Mouse (Mus musculus) stomach, embryonic 14.5 days (tissue): ENCODE data around the gene Tia1. TPM values are rescaled to one million over a fixed set of nuclear protein-coding genes. Genes with fewer than 3 reads are reported as not detected.

Source experiments
- polyA plus RNA-seq: library from polyadenylated mRNA; unstranded; fragments of >200 nt; fragmentation: Nextera tagmentation; extraction: Ambion mirVana; gene quantifications from 2 replicates; pipeline ENCODE4 v1.2.1, GENCODE M21; 2014

The Tia1 gene
- polyA plus RNA-seq, 1 experiment from 2014 or later, result 245 TPM

Other genes starting within 250 kb of the Tia1 start
- gene Tgfa, start 209.0 kb upstream of the Tia1 start, polyA plus RNA-seq, result 4.7 and 5.8 TPM in 2 replicates
- 123 and 138 TPM in 2 replicates for gene Fam136a, start 38.6 kb upstream of the Tia1 start, polyA plus RNA-seq
- gene Snrpg, start 32.9 kb upstream of the Tia1 start, polyA plus RNA-seq, result 676 and 802 TPM in 2 replicates
- gene Pcyox1, start 7.1 kb upstream of the Tia1 start, polyA plus RNA-seq, result 102 TPM in 2 replicates
- gene Gm44790, start 22.4 kb downstream of the Tia1 start, polyA plus RNA-seq, result not detected in 2 replicates
- gene C87436, start 34.2 kb downstream of the Tia1 start, polyA plus RNA-seq, result 26.3 and 26.8 TPM in 2 replicates
- gene Pcbp1, start 122.1 kb downstream of the Tia1 start, polyA plus RNA-seq, result 230 and 234 TPM in 2 replicates
- 3.1 and 5.4 TPM in 2 replicates for gene Asprv1, start 223.9 kb downstream of the Tia1 start, polyA plus RNA-seq